ENCODE assay signal across 9 mouse cellular contexts in genomic region chr13:41737628-41738309, GRCm38 (mm10).
DNase-seq lines count a peak whose midpoint lies in the region; ATAC-seq lines count a peak whose summit lies in the region.
"Had no signal": no experiment of that assay in that cellular context is flagged by ENCODE, and none has a peak within 500 bp of the region (broad histone marks: within the 10 kb centered on the region; RNA-seq: fewer than 3 reads in every experiment).

No protein-coding gene starts in this region.

- no peaks in the 10 kb centered on the region for H3K36me3 ChIP-seq in forebrain, embryonic 10.5 days (replicated peaks)
- no peaks in the 10 kb centered on the region for H3K36me3 ChIP-seq in midbrain, embryonic 12.5 days
- no peaks in the 10 kb centered on the region for H3K36me3 ChIP-seq in liver, embryonic 11.5 days (ENCODE audit: control insufficient read depth, insufficient read depth, low read length)

- peak overlapping the region; percentile 69 for H3K27ac ChIP-seq in forebrain, embryonic 10.5 days
- peak overlapping the region; percentile 49 for H3K27ac ChIP-seq in midbrain, embryonic 12.5 days (replicated peaks)
- H3K27ac ChIP-seq in liver, embryonic 11.5 days (ENCODE audit: low read depth, low read length): no peak overlapping the region

- H3K4me3 ChIP-seq in forebrain, embryonic 10.5 days: no peak overlapping the region
- H3K4me3 ChIP-seq in midbrain, embryonic 12.5 days: no peak overlapping the region
- no peak overlapping the region for H3K4me3 ChIP-seq in liver, embryonic 11.5 days (ENCODE audit: low read depth, low read length)
- H3K4me3 ChIP-seq: megakaryocyte, embryonic 14.5 days had no signal

- H3K4me2 ChIP-seq in midbrain, embryonic 12.5 days (replicated peaks): no peak overlapping the region
- no peak overlapping the region for H3K4me2 ChIP-seq in liver, embryonic 11.5 days

- no peaks in the 10 kb centered on the region for H3K27me3 ChIP-seq in forebrain, embryonic 10.5 days (ENCODE audit: poor library complexity, severe bottlenecking)
- H3K27me3 ChIP-seq in midbrain, embryonic 12.5 days: no peaks in the 10 kb centered on the region
- H3K27me3 ChIP-seq in liver, embryonic 11.5 days (replicated peaks; ENCODE audit: control insufficient read depth, insufficient read depth, low read length): no peaks in the 10 kb centered on the region

- no peaks in the 10 kb centered on the region for H3K9me3 ChIP-seq in forebrain, embryonic 10.5 days
- no peaks in the 10 kb centered on the region for H3K9me3 ChIP-seq in midbrain, embryonic 12.5 days
- H3K9me3 ChIP-seq in liver, embryonic 11.5 days (ENCODE audit: control insufficient read depth, low read length): no peaks in the 10 kb centered on the region
- H3K9me3 ChIP-seq: megakaryocyte, embryonic 14.5 days had no signal

- H3K9ac ChIP-seq in midbrain, embryonic 12.5 days (replicated peaks): no peak overlapping the region; the same call in 1 of the 2 replicates
- no peak overlapping the region for H3K9ac ChIP-seq in liver, embryonic 11.5 days (ENCODE audit: low read depth, low read length)

- DNase-seq in left cerebral cortex, adult 11 months (ENCODE audit: low spot score): peak; percentile 15
- DNase-seq in left cerebral cortex, postnatal 25 days (ENCODE audit: low spot score in 2 of 2): no peak
- peak; percentile 21 for DNase-seq in forebrain, embryonic 10.5 days (ENCODE audit: extremely low spot score, low spot score)
- peak; percentile 71 to 72 for DNase-seq in heart, postnatal 10 days
- no peak for DNase-seq in kidney, postnatal 14 days
- DNase-seq in liver, embryonic 11.5 days (ENCODE audit: low spot score): no peak
- DNase-seq in adrenal gland, adult 8-10 months: no peak

- H3K4me1 ChIP-seq in forebrain, embryonic 10.5 days: peaks cover 15% of the 10 kb centered on the region
- peaks cover 10% of the 10 kb centered on the region; the same call in 1 of the 2 replicates for H3K4me1 ChIP-seq in midbrain, embryonic 12.5 days
- no peaks in the 10 kb centered on the region for H3K4me1 ChIP-seq in liver, embryonic 11.5 days (replicated peaks; ENCODE audit: control insufficient read depth, insufficient read depth, low read length)
- H3K4me1 ChIP-seq: megakaryocyte, embryonic 14.5 days had no signal

- ATAC-seq in midbrain, embryonic 12.5 days (ENCODE audit: low FRiP score, low read depth): peak; percentile 93
- ATAC-seq in liver, embryonic 11.5 days (replicated peaks; ENCODE audit: low FRiP score): no peak

- intact Hi-C loops in left cerebral cortex, postnatal 25 days (cut with DNase I): no loop called here
- intact Hi-C loops in heart, postnatal 10 days (cut with DNase I): no loop called here

- 60% methylated on average over 10 of the region's 10 CpGs for WGBS in forebrain, embryonic 10.5 days
- WGBS in midbrain, embryonic 12.5 days: 42% methylated on average over 10 of the region's 10 CpGs
- WGBS in liver, embryonic 11.5 days: 63% methylated on average over 10 of the region's 10 CpGs

Comparison
In these comparisons a context has a peak if more than half of its experiments do, and no peak if none do; other contexts are left out.
1. DNase-seq: peak in left cerebral cortex, adult 11 months (single experiment), forebrain, embryonic 10.5 days (single experiment) and heart, postnatal 10 days (2 of 2); none in left cerebral cortex, postnatal 25 days (0 of 2), kidney, postnatal 14 days (single experiment), liver, embryonic 11.5 days (single experiment) and adrenal gland, adult 8-10 months (single experiment).